Mouse (Mus musculus): Measurements from ENCODE around the gene Slc9a9.

The Slc9a9 gene

GRCm38 (mm10) chr9:94945569-94946135 lies 275.9 kb downstream of the Slc9a9 start:
- DNase-seq (ENCODE audit: low spot score in 2 of 2): no peak

GRCm38 (mm10) chr9:94947246-94947645 lies 277.5 kb downstream of the Slc9a9 start:
- no peak for DNase-seq (ENCODE audit: low spot score in 2 of 2)

- DNase-seq (ENCODE audit: low spot score in 2 of 2): no peak
These were observed 281.0 kb downstream of the Slc9a9 start for GRCm38 (mm10) chr9:94950676-94951075.

- peak; percentile 1 to 4 for DNase-seq (ENCODE audit: low spot score in 2 of 2)
These were observed 285.9 kb downstream of the Slc9a9 start for GRCm38 (mm10) chr9:94955645-94956044.

- DNase-seq (ENCODE audit: low spot score in 2 of 2): no peak
These were observed 288.7 kb downstream of the Slc9a9 start for GRCm38 (mm10) chr9:94958382-94958781.

- no peak for DNase-seq (ENCODE audit: low spot score in 2 of 2)
These were observed 298.9 kb downstream of the Slc9a9 start for GRCm38 (mm10) chr9:94968596-94969120.

GRCm38 (mm10) chr9:94969131-94969530 lies 299.4 kb downstream of the Slc9a9 start:
- DNase-seq (ENCODE audit: low spot score in 2 of 2): no peak

GRCm38 (mm10) chr9:94972021-94972420 lies 302.3 kb downstream of the Slc9a9 start:
- DNase-seq (ENCODE audit: low spot score in 2 of 2): no peak

GRCm38 (mm10) chr9:94972693-94973092 lies 303.0 kb downstream of the Slc9a9 start:
- no peak for DNase-seq (ENCODE audit: low spot score in 2 of 2)

- DNase-seq (ENCODE audit: low spot score in 2 of 2): no peak
These were observed 306.5 kb downstream of the Slc9a9 start for GRCm38 (mm10) chr9:94976191-94976590.

GRCm38 (mm10) chr9:94993575-94993974 lies 323.9 kb downstream of the Slc9a9 start:
- DNase-seq (ENCODE audit: low spot score in 2 of 2): no peak

GRCm38 (mm10) chr9:95020136-95020706 lies 350.5 kb downstream of the Slc9a9 start:
- no peak for DNase-seq (ENCODE audit: low spot score in 2 of 2)

GRCm38 (mm10) chr9:95034140-95034970 lies 364.6 kb downstream of the Slc9a9 start:
- no peak for DNase-seq (ENCODE audit: low spot score in 2 of 2)

- peak in 1 of 2 experiments; percentile 3 for DNase-seq (ENCODE audit: low spot score in 2 of 2)
These were observed 366.5 kb downstream of the Slc9a9 start for GRCm38 (mm10) chr9:95036209-95036608.

GRCm38 (mm10) chr9:95042420-95042819 lies 372.7 kb downstream of the Slc9a9 start:
- DNase-seq (ENCODE audit: low spot score in 2 of 2): no peak

- DNase-seq (ENCODE audit: low spot score in 2 of 2): no peak
These were observed 382.5 kb downstream of the Slc9a9 start for GRCm38 (mm10) chr9:95052160-95052559.

- no peak for DNase-seq (ENCODE audit: low spot score in 2 of 2)
These were observed 383.5 kb downstream of the Slc9a9 start for GRCm38 (mm10) chr9:95053183-95053582.

GRCm38 (mm10) chr9:95055843-95056242 lies 386.1 kb downstream of the Slc9a9 start:
- DNase-seq (ENCODE audit: low spot score in 2 of 2): no peak

- no peak for DNase-seq (ENCODE audit: low spot score in 2 of 2)
These were observed 391.0 kb downstream of the Slc9a9 start for GRCm38 (mm10) chr9:95060702-95061101.

GRCm38 (mm10) chr9:95067037-95067436 lies 397.3 kb downstream of the Slc9a9 start:
- DNase-seq (ENCODE audit: low spot score in 2 of 2): no peak

GRCm38 (mm10) chr9:95068466-95068865 lies 398.8 kb downstream of the Slc9a9 start:
- no peak for DNase-seq (ENCODE audit: low spot score in 2 of 2)

GRCm38 (mm10) chr9:95070832-95071519 lies 401.3 kb downstream of the Slc9a9 start:
- DNase-seq (ENCODE audit: low spot score in 2 of 2): no peak

Measured in heart, adult 9 months (tissue).